Comparison of ENCODE assay signal across 8 mouse cellular contexts in genomic region chr5:123227762-123228523, GRCm38 (mm10). TPM values are rescaled to one million over a fixed set of nuclear protein-coding genes. Genes with fewer than 3 reads are reported as not detected.
A peak's percentile ranks its signal among the peaks of the same experiment; 100 is the strongest.
DNase-seq lines count a peak whose midpoint lies in the region; ATAC-seq and TF ChIP-seq lines count a peak whose summit lies in the region.

No protein-coding gene starts in this region.

- no peaks in the 10 kb centered on the region for H3K27me3 ChIP-seq in embryonic facial prominence, embryonic 13.5 days
- H3K27me3 ChIP-seq in kidney, adult 2 months (replicated peaks; ENCODE audit: control insufficient read depth, insufficient read depth, low read length) = no peaks in the 10 kb centered on the region
- H3K27me3 ChIP-seq in limb, embryonic 12.5 days = no peaks in the 10 kb centered on the region
- no peaks in the 10 kb centered on the region for H3K27me3 ChIP-seq in midbrain, embryonic 15.5 days (replicated peaks)
- no peaks in the 10 kb centered on the region for H3K27me3 ChIP-seq in spleen, adult 2 months (ENCODE audit: control insufficient read depth, insufficient read depth, low read length)

- WGBS in embryonic facial prominence, embryonic 13.5 days = 2% methylated on average over 42 of the region's 42 CpGs
- WGBS in kidney, adult 2 months = 2% methylated on average over 42 of the region's 42 CpGs
- 3% methylated on average over 42 of the region's 42 CpGs for WGBS in limb, embryonic 12.5 days
- WGBS in midbrain, embryonic 15.5 days = 2% methylated on average over 42 of the region's 42 CpGs
- WGBS in spleen, adult 2 months = 2% methylated on average over 42 of the region's 42 CpGs

- peak overlapping the region; percentile 75 for H3K4me2 ChIP-seq in embryonic facial prominence, embryonic 13.5 days
- H3K4me2 ChIP-seq in limb, embryonic 12.5 days = peak overlapping the region; percentile 71
- peak overlapping the region; percentile 80 for H3K4me2 ChIP-seq in midbrain, embryonic 15.5 days

- H3K4me3 ChIP-seq in embryonic facial prominence, embryonic 13.5 days = peak overlapping the region; percentile 88
- peak overlapping the region; percentile 99 for H3K4me3 ChIP-seq in kidney, adult 2 months (ENCODE audit: insufficient read depth, low read depth, low read length)
- peak overlapping the region; percentile 79 for H3K4me3 ChIP-seq in limb, embryonic 12.5 days (replicated peaks)
- H3K4me3 ChIP-seq in midbrain, embryonic 15.5 days = peak overlapping the region; percentile 89
- H3K4me3 ChIP-seq in spleen, adult 2 months (ENCODE audit: extremely low read depth, insufficient read depth, insufficient read length) = peak overlapping the region; percentile 99

- peaks cover 10% of the 10 kb centered on the region for H3K36me3 ChIP-seq in embryonic facial prominence, embryonic 13.5 days
- H3K36me3 ChIP-seq in kidney, adult 2 months (ENCODE audit: control insufficient read depth, insufficient read depth, low read length) = no peaks in the 10 kb centered on the region
- H3K36me3 ChIP-seq in limb, embryonic 12.5 days = peaks cover 14% of the 10 kb centered on the region; the same call in 1 of the 2 replicates
- H3K36me3 ChIP-seq in midbrain, embryonic 15.5 days (replicated peaks) = no peaks in the 10 kb centered on the region; the same call in 1 of the 2 replicates
- H3K36me3 ChIP-seq in spleen, adult 2 months (ENCODE audit: control insufficient read depth, insufficient read depth, low read length) = no peaks in the 10 kb centered on the region; the same call in 1 of the 2 replicates

- DNase-seq in 3134 (ENCODE audit: extremely low read depth, insufficient read length, low spot score) = peak; percentile 94
- DNase-seq in adrenal gland, postnatal 36 days = peak; percentile 96 to 98
- DNase-seq in heart, adult 18-20 months = peak; percentile 95 to 96
- peak; percentile 98 for DNase-seq in kidney, adult 2 months
- peak; percentile 87 to 93 for DNase-seq in spleen, adult 2 months (ENCODE audit: low read depth in 1 of 2, low spot score in 2 of 2)

- peak; percentile 64 for ATAC-seq in embryonic facial prominence, embryonic 13.5 days (ENCODE audit: insufficient number of reproducible peaks, insufficient read depth, low FRiP score, low TSS enrichment, low read depth)
- ATAC-seq in limb, embryonic 12.5 days (ENCODE audit: insufficient number of reproducible peaks, insufficient read depth, low FRiP score, low TSS enrichment, low read depth) = peak; percentile 73
- peak; percentile 88 for ATAC-seq in midbrain, embryonic 15.5 days (replicated peaks)

- H3K4me1 ChIP-seq in embryonic facial prominence, embryonic 13.5 days = peaks cover 6% of the 10 kb centered on the region
- peaks cover 10% of the 10 kb centered on the region; the same call in 1 of the 2 replicates for H3K4me1 ChIP-seq in kidney, adult 2 months (ENCODE audit: control insufficient read depth, insufficient read depth, low read length)
- H3K4me1 ChIP-seq in limb, embryonic 12.5 days (replicated peaks) = peaks cover 6% of the 10 kb centered on the region
- H3K4me1 ChIP-seq in midbrain, embryonic 15.5 days = peaks cover 10% of the 10 kb centered on the region
- H3K4me1 ChIP-seq in spleen, adult 2 months (ENCODE audit: control insufficient read depth, insufficient read depth, insufficient read length) = no peaks in the 10 kb centered on the region; the same call in 1 of the 2 replicates

- TF ChIP-seq CTCF in kidney, adult 2 months (conservative IDR thresholded peaks at IDR 0.05; ENCODE audit: insufficient read depth, insufficient read length, low read depth, low read length) = no peak
- TF ChIP-seq CTCF in spleen, adult 2 months (IDR thresholded peaks at IDR 0.05; ENCODE audit: extremely low read depth, insufficient read depth, insufficient read length, insufficient replicate concordance) = no peak

- peak overlapping the region; percentile 90 for H3K9ac ChIP-seq in embryonic facial prominence, embryonic 13.5 days
- H3K9ac ChIP-seq in limb, embryonic 12.5 days (replicated peaks) = peak overlapping the region; percentile 84
- peak overlapping the region; percentile 84 for H3K9ac ChIP-seq in midbrain, embryonic 15.5 days

- TF ChIP-seq POLR2A in kidney, adult 2 months (IDR thresholded peaks at IDR 0.05; ENCODE audit: low read depth, low read length) = peak; percentile 49
- 0 out of 2 replicates have a peak, but pooled peaks have one; percentile 4 for TF ChIP-seq POLR2A in spleen, adult 2 months (IDR thresholded peaks at IDR 0.05; ENCODE audit: low read depth, low read length)

- H3K9me3 ChIP-seq in embryonic facial prominence, embryonic 13.5 days = no peaks in the 10 kb centered on the region
- H3K9me3 ChIP-seq in limb, embryonic 12.5 days = no peaks in the 10 kb centered on the region
- H3K9me3 ChIP-seq in midbrain, embryonic 15.5 days = no peaks in the 10 kb centered on the region

- H3K27ac ChIP-seq in embryonic facial prominence, embryonic 13.5 days = peak overlapping the region; percentile 13; the same call in 1 of the 2 replicates
- H3K27ac ChIP-seq in kidney, adult 2 months (ENCODE audit: insufficient read depth, low read depth, low read length) = 0 out of 2 replicates have a peak overlapping the region, but pooled peaks have one; percentile 47
- no peak overlapping the region for H3K27ac ChIP-seq in limb, embryonic 12.5 days
- H3K27ac ChIP-seq in midbrain, embryonic 15.5 days = no peak overlapping the region
- H3K27ac ChIP-seq in spleen, adult 2 months (ENCODE audit: insufficient read depth, low read length) = peak overlapping the region; percentile 50; the same call in 1 of the 2 replicates

RNA-seq across cellular contexts. Expression of gene Wdr66, which starts 24.0 kb away (rescaled TPM):
- total RNA-seq in adrenal gland, postnatal 36 days (2021) = 1 to 10 TPM in 1 of 2 experiments, under 1 TPM in 1; 0.89 to 1.5 TPM
- 1.4 and 1.7 TPM in 2 replicates for polyA plus RNA-seq in embryonic facial prominence, embryonic 13.5 days (2015; fragmentation: Nextera tagmentation; extraction: Ambion mirVana)
- under 1 TPM; 0.62 to 0.94 TPM for total RNA-seq in heart, adult 18-20 months (2021)
- 2.6 and 2.9 TPM in 2 replicates for polyA plus RNA-seq in kidney, adult 2 months (2012; rRNA removed)
- polyA plus RNA-seq in limb, embryonic 12.5 days (2016; fragmentation: Nextera tagmentation; extraction: Ambion mirVana) = 0.44 TPM in 2 replicates
- 1.3 and 1.5 TPM in 2 replicates for polyA plus RNA-seq in midbrain, embryonic 15.5 days (2015; fragmentation: Nextera tagmentation; extraction: Ambion mirVana)
- polyA plus RNA-seq in spleen, adult 2 months (2012; rRNA removed) = 0.89 and 0.95 TPM in 2 replicates

RNA-seq across cellular contexts. Expression of gene Hpd, which starts 45.4 kb away (rescaled TPM):
- total RNA-seq in adrenal gland, postnatal 36 days (2021) = 1 to 10 TPM; 1.6 to 2.4 TPM
- polyA plus RNA-seq in embryonic facial prominence, embryonic 13.5 days (2015; fragmentation: Nextera tagmentation; extraction: Ambion mirVana) = 0.65 TPM in 1 of 2 replicates, not detected in the other
- under 1 TPM in 1 of 2 experiments, not detected in 1; 0.51 TPM for total RNA-seq in heart, adult 18-20 months (2021)
- polyA plus RNA-seq in kidney, adult 2 months (2012; rRNA removed) = 418 and 439 TPM in 2 replicates
- polyA plus RNA-seq in limb, embryonic 12.5 days (2016; fragmentation: Nextera tagmentation; extraction: Ambion mirVana) = not detected in 2 replicates
- not detected in 2 replicates for polyA plus RNA-seq in midbrain, embryonic 15.5 days (2015; fragmentation: Nextera tagmentation; extraction: Ambion mirVana)
- 0.19 and 0.37 TPM in 2 replicates for polyA plus RNA-seq in spleen, adult 2 months (2012; rRNA removed)

RNA-seq across cellular contexts. Expression of gene Psmd9, which starts 58.7 kb away (rescaled TPM):
- 10 to 100 TPM; 23.4 to 31.5 TPM for total RNA-seq in adrenal gland, postnatal 36 days (2021)
- 95.3 and 107 TPM in 2 replicates for polyA plus RNA-seq in embryonic facial prominence, embryonic 13.5 days (2015; fragmentation: Nextera tagmentation; extraction: Ambion mirVana)
- 10 to 100 TPM; 12.9 to 17.0 TPM for total RNA-seq in heart, adult 18-20 months (2021)
- 34.2 and 35.1 TPM in 2 replicates for polyA plus RNA-seq in kidney, adult 2 months (2012; rRNA removed)
- polyA plus RNA-seq in limb, embryonic 12.5 days (2016; fragmentation: Nextera tagmentation; extraction: Ambion mirVana) = 89.3 and 91.0 TPM in 2 replicates
- 71.5 and 73.4 TPM in 2 replicates for polyA plus RNA-seq in midbrain, embryonic 15.5 days (2015; fragmentation: Nextera tagmentation; extraction: Ambion mirVana)
- polyA plus RNA-seq in spleen, adult 2 months (2012; rRNA removed) = 13.3 and 19.5 TPM in 2 replicates

Comparison
In these comparisons a context has a peak if more than half of its experiments do, and no peak if none do; other contexts are left out.
1. H3K27ac ChIP-seq: peak in embryonic facial prominence, embryonic 13.5 days (single experiment), kidney, adult 2 months (single experiment) and spleen, adult 2 months (single experiment); none in limb, embryonic 12.5 days (single experiment) and midbrain, embryonic 15.5 days (single experiment).
2. RNA of gene Hpd, which starts 45.4 kb away (polyA plus RNA-seq): 418 to 439 TPM in kidney, adult 2 months; 0.19 to 0.37 TPM in spleen, adult 2 months, 0.65 TPM in embryonic facial prominence, embryonic 13.5 days, not detected in limb, embryonic 12.5 days and not detected in midbrain, embryonic 15.5 days; every median in the first group is over 100 times any median in the second.
3. Peak in every context shown above with its lines, with median percentiles within 50 percentile points of each other: DNase-seq, ATAC-seq, H3K4me2 ChIP-seq, H3K4me3 ChIP-seq and H3K9ac ChIP-seq.